Mouse (Mus musculus) spleen, adult 2 months (tissue): ENCODE measurements around the gene C030005K15Rik. TPM values are rescaled to one million over a fixed set of nuclear protein-coding genes. Genes with fewer than 3 reads are reported as not detected.
"Not testable (repeated sequence)": the region's sequence is repeated elsewhere in the genome, so short reads cannot be mapped to it uniquely, and the experiment has no call there.

Experiments used
- DNase-seq, 2 experiments: peaks; one replicate each; pipeline versions ENCODE4 v3.0.0 to v3.0.0-alpha.2; 2012 to 2021; ENCODE audit warnings: low spot score in 2 of 2, low read depth in 1 of 2
- H3K27ac ChIP-seq: fragments of 200-500 bp; 2 replicates; pipeline ENCODE4 v1.5.1; 2012; ENCODE audit warnings: low read length, inconsistent platforms; ENCODE audit not compliant: insufficient read depth
- H3K27me3 ChIP-seq: fragments of 200-500 bp; 2 replicates; pipeline ENCODE4 v1.6.1; 2012; ENCODE audit warnings: mild to moderate bottlenecking, moderate library complexity, low read length, inconsistent platforms; ENCODE audit not compliant: control insufficient read depth, insufficient read depth
- H3K36me3 ChIP-seq: fragments of 200-500 bp; 2 replicates; pipeline ENCODE4 v1.6.1; 2012; ENCODE audit warnings: mild to moderate bottlenecking, low read length, inconsistent platforms; ENCODE audit not compliant: control insufficient read depth, insufficient read depth
- H3K4me1 ChIP-seq: fragments of 200-500 bp; 2 replicates; pipeline ENCODE4 v1.6.1; 2011; ENCODE audit warnings: inconsistent platforms; ENCODE audit not compliant: control insufficient read depth, insufficient read depth, insufficient read length
- H3K4me3 ChIP-seq: fragments of 200-500 bp; 2 replicates; pipeline ENCODE4 v1.5.1; 2011; ENCODE audit warnings: mild to moderate bottlenecking, inconsistent platforms; ENCODE audit not compliant: insufficient read depth, insufficient read length; ENCODE audit errors: extremely low read depth
- CTCF ChIP-seq: fragments of 200-500 bp; IDR thresholded peaks from 2 replicates; pipeline ENCODE4 v1.5.1; 2011; ENCODE audit warnings: mild to moderate bottlenecking, inconsistent platforms; ENCODE audit not compliant: insufficient read depth, insufficient read length, insufficient replicate concordance; ENCODE audit errors: extremely low read depth
- POLR2A ChIP-seq: fragments of 200-500 bp; IDR thresholded peaks from 2 replicates; pipeline ENCODE4 v1.6.1; 2011; ENCODE audit warnings: low read depth, low read length, inconsistent platforms
- WGBS: fragments of 180-500 bp; shearing (Covaris S2); methylation state at CpG from one replicate; pipeline ENCODE4 v1.1.7; 2018; 5-methylcytosine and 5-hydroxymethylcytosine counted together
- polyA plus RNA-seq: library from polyadenylated mRNA; depleted of rRNA; stranded (reverse); fragments of >200 nt; gene quantifications from 2 replicates; pipeline ENCODE4 v1.2.3, GENCODE M21; 2012; rRNA removed

The C030005K15Rik gene
- polyA plus RNA-seq, result not detected in 2 replicates

DNA sequence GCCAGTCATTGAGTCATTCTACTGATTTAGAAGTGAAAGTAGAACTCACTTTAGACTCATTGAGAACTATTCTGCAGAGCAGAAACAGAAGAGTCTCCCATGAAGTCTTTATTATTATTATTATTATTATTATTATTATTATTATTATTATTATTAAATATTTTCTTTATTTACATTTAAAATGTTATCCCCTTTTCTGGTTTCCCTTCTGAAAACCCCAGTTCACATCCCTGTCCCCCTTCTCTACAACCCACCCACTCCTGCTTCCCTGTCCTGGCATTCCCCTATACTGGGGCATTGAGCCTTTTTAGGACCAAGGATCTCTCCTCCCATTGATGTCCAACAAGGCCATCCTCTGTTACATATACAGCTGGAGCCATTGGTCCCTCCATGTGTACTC, at the start of gene C030005K15Rik:
TSS of gene C030005K15Rik (minus strand) at position 101 of the 400 bp plus-strand sequence.
- H3K27ac ChIP-seq, DNase-seq, H3K27me3 ChIP-seq, H3K4me3 ChIP-seq, H3K36me3 ChIP-seq, H3K4me1 ChIP-seq: not testable (repeated sequence)

DNA sequence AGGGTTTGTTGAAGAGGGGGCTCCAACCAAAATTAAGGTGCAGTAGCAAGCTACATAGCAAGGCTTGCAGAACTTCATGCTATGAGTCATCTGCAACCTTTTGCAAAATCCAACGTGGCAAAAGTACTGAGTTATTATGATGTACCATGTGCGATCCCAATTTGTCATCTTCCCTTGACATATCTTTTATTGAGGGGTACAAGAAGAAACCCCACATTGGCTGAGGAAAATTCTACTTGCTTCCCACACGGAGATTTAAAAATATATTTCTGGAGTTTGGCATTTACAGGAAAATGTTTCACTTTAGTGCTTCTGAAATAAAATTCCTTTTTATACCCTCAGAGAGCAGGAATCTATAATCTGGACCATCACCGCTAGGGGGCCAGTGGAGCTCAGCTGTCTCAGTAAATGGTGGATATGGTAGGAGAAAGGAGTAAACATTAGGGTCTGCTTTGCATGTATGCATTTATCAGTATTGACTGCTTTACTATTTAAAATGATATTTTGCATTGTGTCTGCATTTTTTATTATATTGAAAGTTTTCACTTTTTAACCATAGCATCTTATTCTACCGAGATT, 41.7 kb upstream of the C030005K15Rik start:
- Histone ChIP-seq H3K27me3 (no peaks in the 10 kb centered on the region), H3K4me3 (no peak overlapping the region), H3K27ac (no peak overlapping the region), H3K4me1 (no peaks in the 10 kb centered on the region), H3K36me3 (no peaks in the 10 kb centered on the region)
- no peak for DNase-seq
- TF ChIP-seq POLR2A, result no peak
- no peak for TF ChIP-seq CTCF
- 69% methylated on average over 5 of the region's 5 CpGs for WGBS

- Histone ChIP-seq H3K4me3 (no peak overlapping the region), H3K27ac (no peak overlapping the region), H3K4me1 (no peaks in the 10 kb centered on the region), H3K27me3 (no peaks in the 10 kb centered on the region), H3K36me3 (no peaks in the 10 kb centered on the region)
- 77% methylated on average over 4 of the region's 4 CpGs for WGBS
- TF ChIP-seq POLR2A, result no peak
- no peak for TF ChIP-seq CTCF
- no peak for DNase-seq
Observed at GRCm38 (mm10) chr10:97753821-97754220, 27.3 kb upstream of the C030005K15Rik start.

DNA sequence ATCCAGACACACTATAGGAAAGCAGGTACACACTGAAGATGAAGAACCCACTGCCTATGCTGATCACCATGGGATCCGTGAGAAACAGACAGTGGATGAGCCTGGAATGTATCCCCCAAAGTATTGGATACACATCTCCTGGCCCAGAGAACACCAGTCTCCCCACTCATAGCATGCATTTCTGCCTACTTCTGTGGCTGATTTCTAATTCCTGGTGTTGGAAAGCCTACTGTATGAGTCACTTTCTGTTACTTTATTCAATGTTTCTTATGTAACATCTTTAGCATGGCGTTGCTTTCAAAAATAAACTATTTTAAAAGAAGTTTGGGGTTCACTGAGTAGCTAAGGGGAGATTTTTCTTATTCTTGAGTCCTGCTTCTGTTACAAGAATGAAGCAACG, 20.7 kb upstream of the C030005K15Rik start:
- no peak for DNase-seq
- no peaks in the 10 kb centered on the region for H3K4me1 ChIP-seq
- H3K27ac ChIP-seq, result no peak overlapping the region
- H3K36me3 ChIP-seq, result no peaks in the 10 kb centered on the region
- no peaks in the 10 kb centered on the region for H3K27me3 ChIP-seq
- no peak for TF ChIP-seq POLR2A
- no peak for TF ChIP-seq CTCF
- WGBS, result 81% methylated on average over 3 of the region's 3 CpGs
- H3K4me3 ChIP-seq, result no peak overlapping the region

- Histone ChIP-seq H3K36me3 (no peaks in the 10 kb centered on the region), H3K27ac (no peak overlapping the region), H3K27me3 (no peaks in the 10 kb centered on the region), H3K4me3 (no peak overlapping the region), H3K4me1 (no peaks in the 10 kb centered on the region)
- 38% methylated on average over 1 of the region's 1 CpGs for WGBS
- no peak for DNase-seq
- TF ChIP-seq CTCF (no peak), POLR2A (no peak)
Observed at GRCm38 (mm10) chr10:97725929-97726328, 626 bp downstream of the C030005K15Rik start.

- Histone ChIP-seq H3K4me3 (no peak overlapping the region), H3K36me3 (no peaks in the 10 kb centered on the region), H3K27ac (no peak overlapping the region), H3K4me1 (no peaks in the 10 kb centered on the region), H3K27me3 (no peaks in the 10 kb centered on the region)
- TF ChIP-seq POLR2A, result no peak
- no peak for TF ChIP-seq CTCF
- WGBS, result 90% methylated on average over 9 of the region's 9 CpGs
- DNase-seq, result no peak
Observed at GRCm38 (mm10) chr10:97722709-97723108, 3.8 kb downstream of the C030005K15Rik start.

DNA sequence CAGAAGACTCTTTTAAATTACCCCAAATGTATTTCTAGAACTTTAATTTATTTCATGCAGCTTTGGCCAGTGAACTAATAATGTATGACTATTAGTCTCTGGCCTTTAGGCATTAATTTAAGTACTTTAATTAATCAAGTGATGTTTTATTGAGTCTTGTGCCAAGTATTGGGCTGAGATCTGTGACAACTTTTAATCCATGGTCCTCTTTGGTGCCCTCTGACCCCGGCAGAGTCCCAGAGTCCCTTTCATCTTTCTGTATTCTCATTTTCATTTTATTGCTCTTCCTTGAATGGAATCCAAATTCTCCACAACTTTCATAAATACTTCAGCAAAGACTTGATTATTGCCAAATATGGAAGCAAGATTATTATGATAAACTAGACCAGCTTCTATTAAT, 5.9 kb downstream of the C030005K15Rik start:
- no peak overlapping the region for H3K27ac ChIP-seq
- no peak for TF ChIP-seq POLR2A
- no peak for TF ChIP-seq CTCF
- H3K36me3 ChIP-seq, result no peaks in the 10 kb centered on the region
- no peaks in the 10 kb centered on the region for H3K4me1 ChIP-seq
- no peaks in the 10 kb centered on the region for H3K27me3 ChIP-seq
- no peak for DNase-seq
- 93% methylated on average over 1 of the region's 1 CpGs for WGBS
- no peak overlapping the region for H3K4me3 ChIP-seq

- Histone ChIP-seq H3K4me3 (no peak overlapping the region), H3K36me3 (no peaks in the 10 kb centered on the region), H3K4me1 (no peaks in the 10 kb centered on the region), H3K27ac (no peak overlapping the region), H3K27me3 (no peaks in the 10 kb centered on the region)
- no peak for DNase-seq
- WGBS, result 61% methylated on average over 2 of the region's 2 CpGs
- TF ChIP-seq CTCF (no peak), POLR2A (no peak)
Observed at GRCm38 (mm10) chr10:97718021-97718420, 8.5 kb downstream of the C030005K15Rik start.
